Mouse (Mus musculus): ENCODE results near the gene Serpini2. TPM values are rescaled to one million over a fixed set of nuclear protein-coding genes. Genes with fewer than 3 reads are reported as not detected.

The Serpini2 gene
- polyA plus RNA-seq, 1 experiment from 2014 or later = not detected

GRCm38 (mm10) chr3:75297026-75297757, 27.3 kb upstream of the Serpini2 start:
- H3K9me3 ChIP-seq (replicated peaks; ENCODE audit: control insufficient read depth, low read length) = no peaks in the 10 kb centered on the region
- H3K27ac ChIP-seq (replicated peaks; ENCODE audit: low read depth, low read length) = no peak overlapping the region
- no peaks in the 10 kb centered on the region for H3K4me1 ChIP-seq (ENCODE audit: control insufficient read depth, insufficient read depth, low read length)
- H3K27me3 ChIP-seq (ENCODE audit: control insufficient read depth, insufficient read depth, low read length) = no peaks in the 10 kb centered on the region
- no peak overlapping the region for H3K4me3 ChIP-seq (ENCODE audit: low read depth, low read length)
- 68% methylated on average over 2 of the region's 2 CpGs for WGBS
- ATAC-seq (replicated peaks; ENCODE audit: insufficient number of reproducible peaks, low FRiP score, low TSS enrichment, low read depth) = no peak
- no peaks in the 10 kb centered on the region for H3K36me3 ChIP-seq (replicated peaks; ENCODE audit: control insufficient read depth, insufficient read depth, low read depth, low read length)
- H3K9ac ChIP-seq (replicated peaks; ENCODE audit: low read length) = no peak overlapping the region
- no peak overlapping the region for H3K4me2 ChIP-seq (ENCODE audit: low read depth, low read length)
- no peak for DNase-seq (ENCODE audit: low spot score)

GRCm38 (mm10) chr3:75293243-75293642, 23.4 kb upstream of the Serpini2 start:
- H3K9me3 ChIP-seq (replicated peaks; ENCODE audit: control insufficient read depth, low read length) = no peaks in the 10 kb centered on the region
- H3K9ac ChIP-seq (replicated peaks; ENCODE audit: low read length) = no peak overlapping the region
- DNase-seq (ENCODE audit: low spot score) = no peak
- no peaks in the 10 kb centered on the region for H3K36me3 ChIP-seq (replicated peaks; ENCODE audit: control insufficient read depth, insufficient read depth, low read depth, low read length)
- H3K4me2 ChIP-seq (ENCODE audit: low read depth, low read length) = no peak overlapping the region
- WGBS = 77% methylated on average over 2 of the region's 2 CpGs
- H3K27me3 ChIP-seq (ENCODE audit: control insufficient read depth, insufficient read depth, low read length) = no peaks in the 10 kb centered on the region
- H3K4me3 ChIP-seq (ENCODE audit: low read depth, low read length) = no peak overlapping the region
- ATAC-seq (replicated peaks; ENCODE audit: insufficient number of reproducible peaks, low FRiP score, low TSS enrichment, low read depth) = no peak
- H3K4me1 ChIP-seq (ENCODE audit: control insufficient read depth, insufficient read depth, low read length) = no peaks in the 10 kb centered on the region
- no peak overlapping the region for H3K27ac ChIP-seq (replicated peaks; ENCODE audit: low read depth, low read length)

DNA sequence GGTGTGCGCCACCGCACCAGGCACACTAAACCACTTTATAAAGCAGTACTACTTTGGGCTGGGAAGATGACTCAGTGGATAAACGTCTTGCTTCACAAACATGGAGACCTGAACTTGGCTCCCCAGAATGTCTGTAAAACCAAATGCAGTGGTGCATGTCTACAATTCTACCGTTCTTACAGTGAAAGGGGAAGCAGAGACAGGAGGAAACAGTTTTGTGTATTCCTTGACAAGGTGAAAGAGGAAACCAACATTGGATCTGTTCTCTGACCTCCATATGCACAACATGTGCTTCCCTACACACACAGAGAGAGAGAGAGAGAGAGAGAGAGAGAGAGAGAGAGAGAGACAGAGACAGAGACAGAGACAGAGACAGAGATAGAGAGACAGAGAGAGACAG, 7.6 kb upstream of the Serpini2 start:
- H3K27me3 ChIP-seq (ENCODE audit: control insufficient read depth, insufficient read depth, low read length) = no peaks in the 10 kb centered on the region
- DNase-seq (ENCODE audit: low spot score) (no peak), ATAC-seq (replicated peaks; ENCODE audit: insufficient number of reproducible peaks, low FRiP score, low TSS enrichment, low read depth) (no peak)
- H3K4me3 ChIP-seq (ENCODE audit: low read depth, low read length) = no peak overlapping the region
- H3K27ac ChIP-seq (replicated peaks; ENCODE audit: low read depth, low read length) = no peak overlapping the region
- no peak overlapping the region for H3K4me2 ChIP-seq (ENCODE audit: low read depth, low read length)
- no peaks in the 10 kb centered on the region for H3K36me3 ChIP-seq (replicated peaks; ENCODE audit: control insufficient read depth, insufficient read depth, low read depth, low read length)
- no peaks in the 10 kb centered on the region for H3K9me3 ChIP-seq (replicated peaks; ENCODE audit: control insufficient read depth, low read length)
- no peaks in the 10 kb centered on the region for H3K4me1 ChIP-seq (ENCODE audit: control insufficient read depth, insufficient read depth, low read length)
- no peak overlapping the region for H3K9ac ChIP-seq (replicated peaks; ENCODE audit: low read length)
- WGBS = 83% methylated on average over 4 of the region's 4 CpGs

GRCm38 (mm10) chr3:75276522-75276921, 6.6 kb upstream of the Serpini2 start:
- Histone ChIP-seq H3K9me3 (replicated peaks; ENCODE audit: control insufficient read depth, low read length) (no peaks in the 10 kb centered on the region), H3K27ac (replicated peaks; ENCODE audit: low read depth, low read length) (no peak overlapping the region), H3K27me3 (ENCODE audit: control insufficient read depth, insufficient read depth, low read length) (no peaks in the 10 kb centered on the region), H3K4me2 (ENCODE audit: low read depth, low read length) (no peak overlapping the region), H3K36me3 (replicated peaks; ENCODE audit: control insufficient read depth, insufficient read depth, low read depth, low read length) (no peaks in the 10 kb centered on the region), H3K4me1 (ENCODE audit: control insufficient read depth, insufficient read depth, low read length) (no peaks in the 10 kb centered on the region), H3K9ac (replicated peaks; ENCODE audit: low read length) (no peak overlapping the region), H3K4me3 (ENCODE audit: low read depth, low read length) (no peak overlapping the region)
- ATAC-seq (replicated peaks; ENCODE audit: insufficient number of reproducible peaks, low FRiP score, low TSS enrichment, low read depth) (no peak), DNase-seq (ENCODE audit: low spot score) (no peak)
- 87% methylated on average over 3 of the region's 3 CpGs for WGBS

DNA sequence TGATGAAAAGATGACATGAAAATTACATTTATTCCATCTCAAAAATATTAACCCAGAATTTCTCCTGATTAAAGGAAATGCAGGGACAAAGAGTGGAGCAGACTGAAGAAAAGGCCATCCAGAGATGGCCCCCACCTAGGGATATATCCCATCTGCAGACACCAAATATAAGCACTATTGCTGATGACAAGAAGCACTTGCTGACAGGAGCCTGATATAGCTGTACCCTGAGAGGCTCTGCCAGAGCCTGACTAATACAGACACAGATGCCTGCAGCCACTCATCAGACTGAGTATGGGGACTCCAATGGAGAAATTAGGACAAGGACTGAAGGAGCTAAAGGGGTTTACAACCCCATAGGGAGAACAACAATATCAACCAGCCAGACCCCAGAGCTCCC, 5.2 kb upstream of the Serpini2 start:
- Histone ChIP-seq H3K9me3 (replicated peaks; ENCODE audit: control insufficient read depth, low read length) (no peaks in the 10 kb centered on the region), H3K9ac (replicated peaks; ENCODE audit: low read length) (no peak overlapping the region), H3K27ac (replicated peaks; ENCODE audit: low read depth, low read length) (no peak overlapping the region), H3K36me3 (replicated peaks; ENCODE audit: control insufficient read depth, insufficient read depth, low read depth, low read length) (no peaks in the 10 kb centered on the region), H3K4me2 (ENCODE audit: low read depth, low read length) (no peak overlapping the region), H3K4me1 (ENCODE audit: control insufficient read depth, insufficient read depth, low read length) (no peaks in the 10 kb centered on the region), H3K27me3 (ENCODE audit: control insufficient read depth, insufficient read depth, low read length) (no peaks in the 10 kb centered on the region), H3K4me3 (ENCODE audit: low read depth, low read length) (no peak overlapping the region)
- no peak for DNase-seq (ENCODE audit: low spot score)
- ATAC-seq (replicated peaks; ENCODE audit: insufficient number of reproducible peaks, low FRiP score, low TSS enrichment, low read depth) = no peak

- H3K4me2 ChIP-seq (ENCODE audit: low read depth, low read length) = no peak overlapping the region
- ATAC-seq (replicated peaks; ENCODE audit: insufficient number of reproducible peaks, low FRiP score, low TSS enrichment, low read depth) = no peak
- DNase-seq (ENCODE audit: low spot score) = no peak
- no peaks in the 10 kb centered on the region for H3K9me3 ChIP-seq (replicated peaks; ENCODE audit: control insufficient read depth, low read length)
- H3K9ac ChIP-seq (replicated peaks; ENCODE audit: low read length) = no peak overlapping the region
- H3K4me1 ChIP-seq (ENCODE audit: control insufficient read depth, insufficient read depth, low read length) = no peaks in the 10 kb centered on the region
- H3K27me3 ChIP-seq (ENCODE audit: control insufficient read depth, insufficient read depth, low read length) = no peaks in the 10 kb centered on the region
- H3K36me3 ChIP-seq (replicated peaks; ENCODE audit: control insufficient read depth, insufficient read depth, low read depth, low read length) = no peaks in the 10 kb centered on the region
- no peak overlapping the region for H3K27ac ChIP-seq (replicated peaks; ENCODE audit: low read depth, low read length)
- no peak overlapping the region for H3K4me3 ChIP-seq (ENCODE audit: low read depth, low read length)
Measured at GRCm38 (mm10) chr3:75259356-75259755, 10.5 kb downstream of the Serpini2 start.

- 79% methylated on average over 3 of the region's 3 CpGs for WGBS
- no peak overlapping the region for H3K27ac ChIP-seq (replicated peaks; ENCODE audit: low read depth, low read length)
- no peak overlapping the region for H3K9ac ChIP-seq (replicated peaks; ENCODE audit: low read length)
- no peaks in the 10 kb centered on the region for H3K9me3 ChIP-seq (replicated peaks; ENCODE audit: control insufficient read depth, low read length)
- no peak overlapping the region for H3K4me2 ChIP-seq (ENCODE audit: low read depth, low read length)
- no peaks in the 10 kb centered on the region for H3K36me3 ChIP-seq (replicated peaks; ENCODE audit: control insufficient read depth, insufficient read depth, low read depth, low read length)
- no peaks in the 10 kb centered on the region for H3K4me1 ChIP-seq (ENCODE audit: control insufficient read depth, insufficient read depth, low read length)
- ATAC-seq (replicated peaks; ENCODE audit: insufficient number of reproducible peaks, low FRiP score, low TSS enrichment, low read depth) (no peak), DNase-seq (ENCODE audit: low spot score) (no peak)
- H3K4me3 ChIP-seq (ENCODE audit: low read depth, low read length) = no peak overlapping the region
- no peaks in the 10 kb centered on the region for H3K27me3 ChIP-seq (ENCODE audit: control insufficient read depth, insufficient read depth, low read length)
Measured at GRCm38 (mm10) chr3:75219694-75220093, 50.2 kb downstream of the Serpini2 start.

GRCm38 (mm10) chr3:75219211-75219610, 50.7 kb downstream of the Serpini2 start:
- WGBS = 7% methylated on average over 1 of the region's 1 CpGs
- no peak for ATAC-seq (replicated peaks; ENCODE audit: insufficient number of reproducible peaks, low FRiP score, low TSS enrichment, low read depth)

More at GRCm38 (mm10) chr3:75219211-75219610, 50.7 kb downstream of the Serpini2 start:
- DNase-seq (ENCODE audit: low spot score) = peak; percentile 54
- Histone ChIP-seq H3K4me3 (ENCODE audit: low read depth, low read length) (no peak overlapping the region), H3K4me1 (ENCODE audit: control insufficient read depth, insufficient read depth, low read length) (no peaks in the 10 kb centered on the region), H3K27ac (replicated peaks; ENCODE audit: low read depth, low read length) (no peak overlapping the region), H3K4me2 (ENCODE audit: low read depth, low read length) (no peak overlapping the region), H3K9ac (replicated peaks; ENCODE audit: low read length) (no peak overlapping the region), H3K36me3 (replicated peaks; ENCODE audit: control insufficient read depth, insufficient read depth, low read depth, low read length) (no peaks in the 10 kb centered on the region), H3K27me3 (ENCODE audit: control insufficient read depth, insufficient read depth, low read length) (no peaks in the 10 kb centered on the region), H3K9me3 (replicated peaks; ENCODE audit: control insufficient read depth, low read length) (no peaks in the 10 kb centered on the region)
